In the genomic region with DNA sequence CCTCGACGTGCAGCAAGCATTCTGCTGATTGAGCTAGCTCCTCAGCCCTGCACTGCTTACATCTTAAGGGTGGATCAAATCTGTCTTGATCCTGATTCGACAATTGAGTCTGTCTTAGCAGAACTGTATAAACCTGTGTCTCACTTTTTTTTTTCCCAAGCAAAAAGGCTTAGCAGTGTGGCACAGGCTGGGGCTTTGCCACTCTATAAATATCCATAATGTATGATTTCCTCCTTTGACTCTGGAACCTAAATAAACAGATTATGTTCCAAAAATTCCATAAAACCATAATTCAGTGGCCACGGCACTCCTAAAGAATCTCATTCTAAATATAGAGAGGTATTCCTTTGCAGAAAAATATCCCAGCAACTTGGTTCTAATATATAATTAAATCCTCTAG, we compare ENCODE assay signal across 19 mouse cellular contexts.
DNase-seq lines count a peak whose midpoint lies in the region; ATAC-seq and TF ChIP-seq lines count a peak whose summit lies in the region.
"Had no signal": no experiment of that assay in that cellular context is flagged by ENCODE, and none has a peak within 500 bp of the region (broad histone marks: within the 10 kb centered on the region; RNA-seq: fewer than 3 reads in every experiment).

No protein-coding gene starts in this region.

- no peaks in the 10 kb centered on the region for H3K36me3 ChIP-seq in kidney, embryonic 16.5 days (ENCODE audit: insufficient read depth, low read length)
- H3K36me3 ChIP-seq in kidney, embryonic 14.5 days (ENCODE audit: control insufficient read depth, insufficient read depth, low read length): no peaks in the 10 kb centered on the region
- H3K36me3 ChIP-seq in embryonic facial prominence, embryonic 15.5 days: no peaks in the 10 kb centered on the region
- no peaks in the 10 kb centered on the region for H3K36me3 ChIP-seq in hindbrain, embryonic 10.5 days
- H3K36me3 ChIP-seq: embryonic facial prominence, embryonic 13.5 days; forebrain, embryonic 15.5 days; heart, embryonic 13.5 days; hindbrain, embryonic 12.5 days had no signal

- no peak for TF ChIP-seq POLR2A in olfactory bulb, adult 2 months (IDR thresholded peaks at IDR 0.05; ENCODE audit: insufficient read depth, low read depth, low read length)

- WGBS in kidney, embryonic 16.5 days: 75% methylated on average over 4 of the region's 4 CpGs
- WGBS in kidney, embryonic 14.5 days: 79% methylated on average over 4 of the region's 4 CpGs
- WGBS in embryonic facial prominence, embryonic 15.5 days: 58% methylated on average over 4 of the region's 4 CpGs
- 76% methylated on average over 4 of the region's 4 CpGs for WGBS in olfactory bulb, adult 2 months
- 91% methylated on average over 4 of the region's 4 CpGs for WGBS in hindbrain, embryonic 10.5 days

- H3K9me3 ChIP-seq in kidney, embryonic 16.5 days (ENCODE audit: low read length): no peaks in the 10 kb centered on the region
- no peaks in the 10 kb centered on the region for H3K9me3 ChIP-seq in kidney, embryonic 14.5 days (ENCODE audit: control insufficient read depth, low read length)
- H3K9me3 ChIP-seq in embryonic facial prominence, embryonic 15.5 days (replicated peaks): no peaks in the 10 kb centered on the region
- H3K9me3 ChIP-seq in hindbrain, embryonic 10.5 days: no peaks in the 10 kb centered on the region
- H3K9me3 ChIP-seq: embryonic facial prominence, embryonic 13.5 days; forebrain, embryonic 15.5 days; heart, embryonic 13.5 days; hindbrain, embryonic 12.5 days had no signal

- no peak overlapping the region for H3K4me2 ChIP-seq in kidney, embryonic 16.5 days (replicated peaks; ENCODE audit: low read depth, low read length)
- no peak overlapping the region for H3K4me2 ChIP-seq in kidney, embryonic 14.5 days (replicated peaks; ENCODE audit: low read depth, low read length)
- H3K4me2 ChIP-seq in embryonic facial prominence, embryonic 15.5 days (replicated peaks): no peak overlapping the region
- H3K4me2 ChIP-seq: embryonic facial prominence, embryonic 13.5 days; forebrain, embryonic 15.5 days; heart, embryonic 13.5 days; hindbrain, embryonic 12.5 days had no signal

- TF ChIP-seq CTCF in olfactory bulb, adult 2 months (IDR thresholded peaks at IDR 0.05; ENCODE audit: insufficient read depth, low read depth, low read length): no peak

- H3K27ac ChIP-seq in kidney, embryonic 16.5 days (ENCODE audit: low read length): 0 out of 2 replicates have a peak overlapping the region, but pooled peaks have one; percentile 1
- H3K27ac ChIP-seq in kidney, embryonic 14.5 days (ENCODE audit: low read depth, low read length): no peak overlapping the region
- H3K27ac ChIP-seq in embryonic facial prominence, embryonic 15.5 days (replicated peaks): no peak overlapping the region
- H3K27ac ChIP-seq in olfactory bulb, adult 2 months (ENCODE audit: insufficient read depth, low read depth, low read length): peak overlapping the region; percentile 44; the same call in 1 of the 2 replicates
- H3K27ac ChIP-seq in hindbrain, embryonic 10.5 days: no peak overlapping the region
- H3K27ac ChIP-seq: embryonic facial prominence, embryonic 13.5 days; forebrain, embryonic 15.5 days; heart, embryonic 13.5 days; hindbrain, embryonic 12.5 days had no signal

- no peak for ATAC-seq in kidney, embryonic 16.5 days (ENCODE audit: low FRiP score, low TSS enrichment)
- no peak for ATAC-seq in kidney, embryonic 14.5 days (ENCODE audit: low FRiP score, low TSS enrichment)
- peak; percentile 65; the same call in 1 of the 2 replicates for ATAC-seq in embryonic facial prominence, embryonic 15.5 days (ENCODE audit: insufficient number of reproducible peaks, low FRiP score, low TSS enrichment, low read depth)
- ATAC-seq: forebrain, embryonic 15.5 days; hindbrain, embryonic 16.5 days had no signal

- DNase-seq in 3T3-L1 (ENCODE audit: low read depth, low spot score): peak; percentile 44
- no peak for DNase-seq in hindbrain, embryonic 10.5 days (ENCODE audit: low spot score)
- DNase-seq in neural tube, embryonic 10.5 days (ENCODE audit: extremely low spot score, low spot score): no peak
- DNase-seq: adrenal gland, postnatal 14 days; cerebellum, adult 11-12 months; cerebellum, adult 9-10 months; cerebellum, postnatal 25 days; gastrocnemius, postnatal 36 days; heart, adult 11 months; heart, postnatal 36 days had no signal

- H3K4me3 ChIP-seq in kidney, embryonic 16.5 days (ENCODE audit: low read length): no peak overlapping the region
- no peak overlapping the region for H3K4me3 ChIP-seq in kidney, embryonic 14.5 days (ENCODE audit: low read length)
- H3K4me3 ChIP-seq in embryonic facial prominence, embryonic 15.5 days (replicated peaks): no peak overlapping the region
- H3K4me3 ChIP-seq in olfactory bulb, adult 2 months (ENCODE audit: insufficient read depth, low read depth, low read length): no peak overlapping the region
- no peak overlapping the region for H3K4me3 ChIP-seq in hindbrain, embryonic 10.5 days
- H3K4me3 ChIP-seq: embryonic facial prominence, embryonic 13.5 days; forebrain, embryonic 15.5 days; heart, embryonic 13.5 days; hindbrain, embryonic 12.5 days had no signal

- peaks cover 2% of the 10 kb centered on the region; the same call in 1 of the 2 replicates for H3K4me1 ChIP-seq in kidney, embryonic 16.5 days (ENCODE audit: insufficient read depth, low read length)
- 0 out of 2 replicates have a peak, but pooled peaks cover under 1% of the 10 kb centered on the region for H3K4me1 ChIP-seq in kidney, embryonic 14.5 days (ENCODE audit: control insufficient read depth, insufficient read depth, low read length)
- 0 out of 2 replicates have a peak, but pooled peaks cover 3% of the 10 kb centered on the region for H3K4me1 ChIP-seq in embryonic facial prominence, embryonic 15.5 days
- H3K4me1 ChIP-seq in olfactory bulb, adult 2 months (ENCODE audit: control insufficient read depth, insufficient read depth, low read length): peaks cover 6% of the 10 kb centered on the region; the same call in 1 of the 2 replicates
- H3K4me1 ChIP-seq in hindbrain, embryonic 10.5 days (replicated peaks): no peaks in the 10 kb centered on the region
- H3K4me1 ChIP-seq: embryonic facial prominence, embryonic 13.5 days; forebrain, embryonic 15.5 days; heart, embryonic 13.5 days; hindbrain, embryonic 12.5 days had no signal

- no peaks in the 10 kb centered on the region for H3K27me3 ChIP-seq in kidney, embryonic 16.5 days (ENCODE audit: insufficient read depth, low read length)
- no peaks in the 10 kb centered on the region for H3K27me3 ChIP-seq in kidney, embryonic 14.5 days (ENCODE audit: control insufficient read depth, insufficient read depth, low read length)
- H3K27me3 ChIP-seq in embryonic facial prominence, embryonic 15.5 days: no peaks in the 10 kb centered on the region
- H3K27me3 ChIP-seq in hindbrain, embryonic 10.5 days (ENCODE audit: insufficient read depth, poor library complexity, severe bottlenecking): no peaks in the 10 kb centered on the region
- H3K27me3 ChIP-seq: embryonic facial prominence, embryonic 13.5 days; forebrain, embryonic 15.5 days; heart, embryonic 13.5 days; hindbrain, embryonic 12.5 days had no signal

- H3K9ac ChIP-seq in kidney, embryonic 16.5 days (replicated peaks; ENCODE audit: low read length): no peak overlapping the region
- H3K9ac ChIP-seq in kidney, embryonic 14.5 days (ENCODE audit: low read depth, low read length): no peak overlapping the region
- no peak overlapping the region for H3K9ac ChIP-seq in embryonic facial prominence, embryonic 15.5 days
- H3K9ac ChIP-seq: embryonic facial prominence, embryonic 13.5 days; forebrain, embryonic 15.5 days; heart, embryonic 13.5 days; hindbrain, embryonic 12.5 days had no signal

Comparison
In these comparisons a context has a peak if more than half of its experiments do, and no peak if none do; other contexts are left out.
1. H3K27ac ChIP-seq: peak in kidney, embryonic 16.5 days (single experiment) and olfactory bulb, adult 2 months (single experiment); none in kidney, embryonic 14.5 days (single experiment), embryonic facial prominence, embryonic 15.5 days (single experiment) and hindbrain, embryonic 10.5 days (single experiment).